Mouse (Mus musculus) ES-Bruce4 (cell line): Measurements from ENCODE around the gene Cs.

Experiments
- CTCF ChIP-seq: IDR thresholded peaks from one replicate; pipeline ENCODE4 v1.8.1; 2011; ENCODE audit warnings: low read depth, low read length
- POLR2A ChIP-seq: IDR thresholded peaks from one replicate; pipeline ENCODE4 v1.8.1; 2011; ENCODE audit warnings: low read length; ENCODE audit not compliant: insufficient read depth

DNA sequence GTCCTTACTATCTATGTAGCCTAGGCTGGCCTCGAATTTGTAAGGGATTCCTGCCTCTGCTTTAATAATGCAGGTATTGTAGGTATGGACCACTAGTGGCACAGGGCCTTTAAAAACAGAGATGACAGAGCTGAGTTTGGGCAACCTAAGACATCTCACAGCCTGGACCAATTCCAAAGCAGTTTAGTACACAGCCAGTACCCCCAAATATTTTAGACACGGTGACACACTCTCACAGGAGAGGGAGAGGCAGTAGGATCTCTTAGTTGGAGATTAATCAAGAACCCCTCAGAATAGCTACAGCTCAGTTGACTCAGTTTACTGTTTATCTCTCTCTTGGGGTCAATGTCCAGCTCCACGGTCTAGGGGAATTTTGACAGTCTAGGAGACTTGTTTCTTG, 35.2 kb upstream of the Cs start:
- TF ChIP-seq POLR2A, result no peak
- no peak for TF ChIP-seq CTCF
